Mouse (Mus musculus): Measurements from ENCODE around the gene Ccna1. TPM values are rescaled to one million over a fixed set of nuclear protein-coding genes. Genes with fewer than 3 reads are reported as not detected.

Ccna1 gene
- total RNA-seq (2021): 1 to 10 TPM; 2.4 to 3.1 TPM

- DNase-seq: peak; percentile 80
- intact Hi-C loops (cut with DNase I): no loop called here
These were observed at the start of gene Ccna1 for GRCm38 (mm10) chr3:55055038-55055746. Ccna1 (minus strand) TSS chr3:55055501.

- DNase-seq: no peak
- intact Hi-C loops (cut with DNase I): no loop called here
These were observed 45.8 kb upstream of the Ccna1 start for GRCm38 (mm10) chr3:55101092-55101491.

GRCm38 (mm10) chr3:55098990-55099389 is 43.7 kb upstream of the Ccna1 start:
- no peak for DNase-seq

GRCm38 (mm10) chr3:55098014-55098413 is 42.7 kb upstream of the Ccna1 start:
- intact Hi-C loops (cut with DNase I): no loop called here

More at GRCm38 (mm10) chr3:55098990-55099389, 43.7 kb upstream of the Ccna1 start:
- intact Hi-C loops (cut with DNase I): no loop called here

DNA sequence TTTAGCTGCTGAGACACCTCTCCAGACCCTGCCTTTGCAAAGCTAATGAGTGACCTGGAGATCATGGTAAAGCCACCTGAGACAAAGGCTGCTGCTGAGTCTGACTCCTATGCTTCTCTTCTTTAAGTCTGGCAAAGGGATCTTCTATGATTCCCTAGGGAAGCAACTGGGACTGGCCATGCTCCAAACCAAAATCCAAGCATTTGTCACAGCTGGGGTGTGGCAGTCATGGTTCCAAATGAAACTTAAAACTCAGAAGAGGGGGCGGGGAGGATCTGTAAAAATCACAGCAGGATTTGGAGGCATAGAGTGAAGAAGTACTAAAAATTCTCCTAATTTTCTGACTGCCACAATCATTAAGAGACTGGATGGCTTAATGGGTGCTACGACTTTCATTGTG is 41.9 kb upstream of the Ccna1 start:
- DNase-seq: peak; percentile 19
- intact Hi-C loops (cut with DNase I): no loop called here

More at GRCm38 (mm10) chr3:55098014-55098413, 42.7 kb upstream of the Ccna1 start:
- peak; percentile 68 for DNase-seq

DNA sequence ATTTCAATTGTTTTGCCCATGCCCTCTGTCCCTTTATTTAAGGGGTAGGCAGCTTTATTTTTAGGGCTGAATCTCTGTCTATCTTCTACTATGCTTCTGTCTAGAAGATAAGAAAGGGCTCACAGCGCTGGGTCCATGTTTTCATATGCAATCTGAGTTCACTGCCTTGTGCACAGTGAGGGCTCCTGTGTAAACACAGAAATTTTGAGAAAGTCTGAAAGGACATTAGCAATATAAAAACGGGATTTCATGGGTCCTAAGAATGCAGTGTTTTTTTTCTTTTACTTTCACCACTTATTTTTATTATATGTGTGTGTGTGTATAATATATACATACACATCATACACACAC is 41.3 kb upstream of the Ccna1 start:
- intact Hi-C loops (cut with DNase I): no loop called here
- DNase-seq: no peak

- DNase-seq: peak; percentile 61
- intact Hi-C loops (cut with DNase I): no loop called here
These were observed 40.8 kb upstream of the Ccna1 start for GRCm38 (mm10) chr3:55095968-55096654.

GRCm38 (mm10) chr3:55093161-55093560 is 37.9 kb upstream of the Ccna1 start:
- intact Hi-C loops (cut with DNase I): no loop called here
- no peak for DNase-seq

DNA sequence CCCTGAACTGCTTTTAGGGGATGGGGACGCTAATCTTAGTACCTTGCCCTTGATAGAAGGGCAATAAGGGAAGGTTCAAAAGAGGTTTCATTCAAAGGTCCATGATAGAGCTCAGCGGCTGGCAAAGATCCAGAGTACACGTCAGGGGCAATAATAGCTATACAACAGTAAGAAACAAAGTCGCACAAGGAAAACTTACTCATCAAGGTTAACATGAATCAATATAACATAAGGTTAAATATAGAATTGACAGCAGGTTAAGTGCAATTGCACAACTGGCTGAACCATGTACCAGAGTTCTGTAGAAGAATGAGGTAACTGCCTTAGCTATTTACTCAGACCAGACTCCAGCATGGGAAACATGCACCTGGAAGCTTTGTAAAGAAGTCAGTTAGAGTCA is 34.0 kb upstream of the Ccna1 start:
- no peak for DNase-seq
- intact Hi-C loops (cut with DNase I): no loop called here

DNA sequence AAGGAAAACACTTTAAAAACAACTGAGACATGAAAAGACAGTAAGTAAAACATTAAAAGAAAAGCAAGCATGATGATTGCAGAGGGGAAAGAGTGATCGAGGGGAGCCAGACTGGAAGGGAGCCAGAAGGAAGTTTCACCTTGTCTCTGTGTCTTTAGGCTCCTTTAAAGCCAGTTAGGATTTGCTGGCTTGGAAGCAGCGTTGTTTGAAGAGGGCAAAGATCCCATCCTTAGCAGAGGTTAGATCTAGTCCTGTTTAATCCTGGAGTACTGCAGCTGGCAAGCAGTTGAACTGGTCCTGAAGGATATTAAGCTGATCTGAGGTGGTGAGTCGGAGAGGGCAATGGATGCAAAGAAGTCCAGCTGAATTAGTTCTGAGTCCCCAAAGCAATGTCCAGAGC is 33.5 kb upstream of the Ccna1 start:
- DNase-seq: no peak
- intact Hi-C loops (cut with DNase I): no loop called here

GRCm38 (mm10) chr3:55088359-55088758 is 33.1 kb upstream of the Ccna1 start:
- DNase-seq: no peak
- intact Hi-C loops (cut with DNase I): no loop called here

- DNase-seq: peak; percentile 20
- intact Hi-C loops (cut with DNase I): no loop called here
These were observed 32.1 kb upstream of the Ccna1 start for GRCm38 (mm10) chr3:55087360-55087759.

DNA sequence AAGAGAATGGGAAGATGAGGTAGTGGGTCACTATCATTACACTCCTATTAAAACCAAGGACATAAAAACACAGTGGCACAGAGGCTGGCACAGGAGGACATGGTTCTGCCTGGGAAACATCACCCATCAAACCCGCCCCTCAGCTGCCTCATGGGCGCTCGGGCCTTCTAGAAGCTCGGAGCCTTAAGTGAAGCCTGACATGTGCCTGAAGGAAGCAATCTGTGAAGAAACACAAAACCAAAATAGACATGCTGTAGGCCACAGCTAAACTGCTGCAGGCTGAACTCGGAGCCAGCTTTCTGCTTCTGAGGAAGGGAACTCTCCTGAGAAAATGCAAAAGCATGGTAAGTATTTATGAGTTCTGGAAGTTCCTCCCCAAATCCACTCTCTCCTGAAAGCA is 31.6 kb upstream of the Ccna1 start:
- intact Hi-C loops (cut with DNase I): no loop called here

GRCm38 (mm10) chr3:55085716-55086115 is 30.4 kb upstream of the Ccna1 start:
- DNase-seq: peak; percentile 63
- intact Hi-C loops (cut with DNase I): no loop called here

More for the DNA sequence above, 31.6 kb upstream of the Ccna1 start:
- DNase-seq: no peak

DNA sequence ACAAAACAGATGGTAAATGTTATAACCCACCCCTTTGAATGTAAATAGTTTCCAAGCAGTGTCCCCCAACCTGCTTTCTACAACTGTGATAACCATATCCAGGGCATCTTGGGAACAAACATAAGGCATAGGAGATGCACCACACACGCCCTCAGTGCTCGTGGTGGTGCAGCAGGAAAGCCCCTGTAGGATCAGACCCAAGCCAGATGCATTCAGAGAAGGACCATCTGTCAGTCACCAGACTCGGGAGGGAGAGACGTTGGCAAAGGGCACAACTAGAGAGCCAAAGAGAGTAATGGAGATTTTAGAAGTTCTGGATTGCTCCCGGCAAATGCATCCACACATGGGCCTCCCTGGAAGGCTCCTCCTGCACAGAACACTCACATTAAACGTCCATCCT is 29.5 kb upstream of the Ccna1 start:
- intact Hi-C loops (cut with DNase I): no loop called here

DNA sequence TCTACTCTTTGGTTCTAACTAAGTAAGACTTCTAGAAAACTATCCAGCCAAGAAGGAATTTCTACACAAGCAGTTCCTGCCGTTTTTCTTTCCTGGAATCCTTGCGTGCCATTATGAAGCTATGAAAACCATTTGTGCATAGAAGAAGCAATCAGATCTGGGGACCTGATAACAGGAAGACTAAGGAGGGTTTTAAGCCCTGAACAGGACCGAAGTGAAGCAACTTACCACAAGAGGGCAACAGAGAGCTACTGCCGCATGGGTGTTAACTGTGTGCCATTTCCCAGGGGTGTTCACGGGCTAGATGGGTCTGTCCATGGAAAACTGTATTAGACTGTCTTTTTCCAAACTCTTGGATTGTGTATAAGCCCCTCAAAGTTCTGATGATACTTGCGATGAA is 24.8 kb upstream of the Ccna1 start:
- DNase-seq: peak; percentile 83
- intact Hi-C loops (cut with DNase I): loop anchor here (1.0 kb wide), 1 partner anchor 72 kb away; no protein-coding TSS in a partner anchor

More for the DNA sequence above, 29.5 kb upstream of the Ccna1 start:
- peak; percentile 43 for DNase-seq

DNA sequence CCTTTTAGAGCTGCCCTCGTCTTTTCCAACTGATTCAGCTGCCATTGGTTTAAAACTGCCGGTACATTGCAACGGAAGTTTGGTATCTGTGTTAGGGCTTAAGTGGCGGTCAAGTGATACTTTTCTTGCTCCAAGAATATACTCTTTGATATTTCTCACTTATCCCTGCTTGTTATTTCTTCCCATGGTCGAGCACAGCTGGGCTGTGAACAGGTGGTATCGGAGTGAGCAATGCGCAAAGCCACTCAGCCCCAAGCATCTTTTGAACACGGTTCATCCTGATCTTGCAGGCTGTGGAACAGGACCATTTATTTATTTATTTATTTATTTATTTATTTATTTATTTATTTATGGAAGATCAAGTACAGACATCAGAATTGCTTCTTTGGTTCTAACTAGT is 24.3 kb upstream of the Ccna1 start:
- DNase-seq: no peak
- intact Hi-C loops (cut with DNase I): loop anchor here (1.0 kb wide), 1 partner anchor 73 kb away; no protein-coding TSS in a partner anchor

- DNase-seq: no peak
- intact Hi-C loops (cut with DNase I): no loop called here
These were observed 22.9 kb upstream of the Ccna1 start for GRCm38 (mm10) chr3:55078233-55078632.

DNA sequence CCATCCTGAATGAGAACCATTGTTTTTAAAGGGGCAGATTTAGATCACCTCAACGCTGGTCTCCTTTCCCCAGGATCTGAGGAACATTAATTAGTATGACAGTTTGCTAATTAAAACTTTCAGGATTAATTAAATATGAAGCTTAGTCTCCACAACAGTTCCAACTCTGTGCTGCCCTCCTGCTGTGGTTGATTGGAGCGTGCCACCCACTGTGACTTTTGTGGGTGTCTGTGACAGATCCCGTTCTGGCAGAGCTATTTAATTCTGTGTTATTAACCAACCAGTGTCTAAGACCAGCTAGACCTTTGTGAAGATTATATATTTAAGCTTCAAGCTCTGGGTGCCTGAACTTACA is 20.0 kb upstream of the Ccna1 start:
- intact Hi-C loops (cut with DNase I): no loop called here
- DNase-seq: peak; percentile 66

DNA sequence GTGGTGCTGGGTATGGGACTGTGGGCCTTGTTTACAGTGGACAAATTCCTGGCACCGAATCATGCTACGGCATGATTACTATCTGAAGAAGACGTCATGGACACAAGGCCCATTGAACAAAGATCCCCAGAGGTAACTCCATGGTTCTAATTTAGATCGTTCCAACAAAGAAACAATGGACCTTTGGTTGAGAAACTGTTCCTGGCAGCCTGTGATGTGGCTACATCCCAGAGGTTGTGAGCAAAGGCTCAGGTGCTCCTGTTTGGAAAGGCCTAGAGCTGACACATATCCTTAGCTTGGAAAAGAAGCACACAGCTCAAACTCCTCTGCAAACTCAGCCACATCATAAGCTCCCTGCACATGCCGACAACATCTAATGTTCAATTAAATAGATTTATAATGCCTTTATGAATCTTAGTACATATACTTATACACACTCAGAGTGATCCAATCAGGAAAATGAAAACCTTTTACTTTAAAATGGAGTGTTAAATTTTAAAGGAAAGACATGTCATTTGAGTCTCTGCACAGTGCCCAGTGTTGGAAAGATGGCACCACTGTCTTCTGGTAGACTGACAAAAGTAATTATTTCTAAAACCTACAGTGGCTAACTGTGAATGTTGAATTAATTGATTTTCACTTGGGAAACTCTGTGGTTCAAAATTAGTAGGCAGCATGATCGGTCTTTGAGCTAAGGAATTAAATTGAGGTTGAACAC is 19.4 kb upstream of the Ccna1 start:
- intact Hi-C loops (cut with DNase I): no loop called here

GRCm38 (mm10) chr3:55067791-55068434 is 12.6 kb upstream of the Ccna1 start:
- no peak for DNase-seq
- intact Hi-C loops (cut with DNase I): no loop called here

More for the DNA sequence above, 19.4 kb upstream of the Ccna1 start:
- no peak for DNase-seq
